Mouse (Mus musculus) liver, postnatal 0 days (tissue): ENCODE data around the gene Izumo2. TPM values are rescaled to one million over a fixed set of nuclear protein-coding genes. Genes with fewer than 3 reads are reported as not detected.

Source experiments
- ATAC-seq: fragments of 200-750 bp; cut with Nextera tagmentation; 2 replicates; pipeline ENCODE4 v1.8.0; 2017; ENCODE audit warnings: mild to moderate bottlenecking, moderate library complexity
- DNase-seq: peaks from one replicate; pipeline ENCODE4 v3.0.0-alpha.2; 2016
- H3K27ac ChIP-seq: fragments of 300-500 bp; sonication (generic); 2 replicates; pipeline ENCODE4 v1.5.1; 2014; ENCODE audit warnings: antibody characterized with exemption, moderate library complexity, mild to moderate bottlenecking, low read depth
- H3K27me3 ChIP-seq: fragments of 300-500 bp; sonication (generic); 2 replicates; pipeline ENCODE4 v1.6.1; 2014; ENCODE audit warnings: low read length, control low read depth, mixed read lengths; ENCODE audit not compliant: insufficient read depth
- H3K36me3 ChIP-seq: fragments of 300-500 bp; sonication (generic); replicated peaks from 2 replicates; pipeline ENCODE4 v1.6.1; 2014; ENCODE audit warnings: mild to moderate bottlenecking, control low read depth, low read length, moderate library complexity, mixed read lengths; ENCODE audit not compliant: insufficient read depth
- H3K4me1 ChIP-seq: fragments of 300-500 bp; sonication (generic); 2 replicates; pipeline ENCODE4 v1.6.1; 2014; ENCODE audit warnings: antibody characterized with exemption, mild to moderate bottlenecking, control low read depth; ENCODE audit not compliant: insufficient read depth
- H3K4me2 ChIP-seq: fragments of 300-500 bp; sonication (generic); 2 replicates; pipeline ENCODE4 v1.6.1; 2014; ENCODE audit warnings: low read depth, mild to moderate bottlenecking, low read length, moderate library complexity, mixed read lengths
- H3K4me3 ChIP-seq: fragments of 300-500 bp; sonication (generic); 2 replicates; pipeline ENCODE4 v1.5.1; 2014; ENCODE audit warnings: low read depth, low read length
- H3K9ac ChIP-seq: fragments of 300-500 bp; sonication (generic); replicated peaks from 2 replicates; pipeline ENCODE4 v1.6.1; 2014; ENCODE audit warnings: mild to moderate bottlenecking, moderate library complexity
- H3K9me3 ChIP-seq: fragments of 300-500 bp; sonication (generic); 2 replicates; pipeline ENCODE4 v1.6.1; 2016; ENCODE audit warnings: mild to moderate bottlenecking, control low read depth, low read length, mixed read lengths
- CTCF ChIP-seq: sonication (generic); IDR thresholded peaks from 2 replicates; pipeline ENCODE4 v1.5.1; 2016; ENCODE audit warnings: antibody characterized with exemption, low read depth
- EP300 ChIP-seq: IDR thresholded peaks from 2 replicates; pipeline ENCODE4 v1.6.1; 2016; ENCODE audit warnings: antibody characterized with exemption, low read depth, mild to moderate bottlenecking
- WGBS: fragments of 180-500 bp; shearing (Covaris S2); extraction: QIAGEN DNeasy Blood & Tissue Kit; methylation state at CpG from one replicate; pipeline ENCODE4 v1.1.7; 2014; ENCODE audit not compliant: insufficient replicate concordance; 5-methylcytosine and 5-hydroxymethylcytosine counted together
- polyA plus RNA-seq: library from polyadenylated mRNA; unstranded; fragments of >200 nt; fragmentation: Nextera tagmentation; extraction: Ambion mirVana; gene quantifications from 2 replicates; pipeline ENCODE4 v1.2.1, GENCODE M21; 2015

Izumo2 gene
- polyA plus RNA-seq = not detected in 2 replicates

GRCm38 (mm10) chr7:44708574-44708973 lies at the start of gene Izumo2:
TSS of gene Izumo2 (plus strand) at chr7:44708742.
- Histone ChIP-seq H3K4me1 (no peaks in the 10 kb centered on the region), H3K36me3 (no peaks in the 10 kb centered on the region), H3K9ac (no peak within 1 kb of the TSS), H3K4me2 (no peak within 1 kb of the TSS), H3K4me3 (no peak within 1 kb of the TSS), H3K27me3 (no peaks in the 10 kb centered on the region), H3K9me3 (no peaks in the 10 kb centered on the region), H3K27ac (no peak within 1 kb of the TSS)
- no peak for DNase-seq
- no peak for TF ChIP-seq CTCF
- no peak for TF ChIP-seq EP300
- 71% methylated on average over 14 of the region's 14 CpGs for WGBS
- ATAC-seq = no peak

DNA sequence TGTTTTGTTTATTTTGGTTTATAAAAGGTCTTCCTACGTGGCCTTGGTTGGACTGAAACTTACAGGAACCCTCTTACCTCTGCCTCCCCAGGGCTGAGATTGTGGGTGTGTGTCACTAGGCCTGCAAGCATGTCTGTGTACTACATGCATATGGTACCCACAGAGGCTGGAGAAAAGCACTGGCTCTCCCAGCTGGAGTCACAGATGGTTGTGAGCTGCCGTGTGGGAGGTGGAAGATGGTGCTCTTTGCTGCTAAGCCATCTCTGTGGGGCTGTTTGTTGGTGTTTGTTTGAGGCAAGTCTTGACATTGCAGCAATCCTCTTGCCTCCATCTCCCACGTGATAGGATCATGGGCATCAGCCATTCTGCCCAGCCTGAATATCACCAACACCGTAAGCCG lies 47.3 kb upstream of the Izumo2 start:
- Histone ChIP-seq H3K9me3 (no peaks in the 10 kb centered on the region), H3K4me3 (no peak overlapping the region), H3K9ac (no peak overlapping the region), H3K36me3 (no peaks in the 10 kb centered on the region), H3K27me3 (no peaks in the 10 kb centered on the region), H3K4me2 (no peak overlapping the region), H3K4me1 (no peaks in the 10 kb centered on the region), H3K27ac (no peak overlapping the region)
- DNase-seq = no peak
- TF ChIP-seq EP300 (no peak), CTCF (no peak)
- WGBS = 72% methylated on average over 5 of the region's 5 CpGs
- ATAC-seq = no peak

DNA sequence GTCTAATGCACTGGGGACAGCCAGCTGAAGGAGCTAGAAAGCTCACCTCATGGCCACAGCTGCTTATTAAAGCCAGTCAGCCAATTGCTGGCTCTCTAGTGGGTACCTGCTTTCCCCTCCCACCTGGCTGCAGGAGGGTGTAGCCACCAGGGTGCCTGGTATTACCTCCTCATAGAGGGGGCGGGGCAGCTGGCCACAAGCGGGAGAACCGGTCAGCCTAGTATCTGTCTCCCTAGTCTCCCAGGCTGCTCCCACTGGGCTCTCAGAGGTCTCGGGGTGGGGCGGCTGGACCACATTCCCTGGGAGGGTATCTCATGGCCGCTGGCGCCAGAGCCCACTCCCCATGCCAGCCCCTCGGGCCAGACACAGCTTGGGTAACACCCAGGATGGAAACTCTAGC lies 46.4 kb upstream of the Izumo2 start:
- H3K27me3 ChIP-seq = no peaks in the 10 kb centered on the region
- no peak overlapping the region for H3K4me2 ChIP-seq
- no peaks in the 10 kb centered on the region for H3K36me3 ChIP-seq
- no peak overlapping the region for H3K27ac ChIP-seq
- no peak for DNase-seq
- H3K9ac ChIP-seq = no peak overlapping the region
- H3K9me3 ChIP-seq = no peaks in the 10 kb centered on the region
- no peaks in the 10 kb centered on the region for H3K4me1 ChIP-seq
- no peak overlapping the region for H3K4me3 ChIP-seq
- TF ChIP-seq CTCF (no peak), EP300 (no peak)
- no peak for ATAC-seq
- WGBS = 14% methylated on average over 8 of the region's 8 CpGs

GRCm38 (mm10) chr7:44662569-44662968 lies 46.0 kb upstream of the Izumo2 start:
- Histone ChIP-seq H3K9me3 (no peaks in the 10 kb centered on the region), H3K36me3 (no peaks in the 10 kb centered on the region), H3K27ac (no peak overlapping the region), H3K4me2 (no peak overlapping the region), H3K4me1 (no peaks in the 10 kb centered on the region), H3K4me3 (no peak overlapping the region), H3K27me3 (no peaks in the 10 kb centered on the region), H3K9ac (no peak overlapping the region)
- 6% methylated on average over 3 of the region's 3 CpGs for WGBS
- no peak for TF ChIP-seq EP300
- TF ChIP-seq CTCF = no peak
- no peak for ATAC-seq
- no peak for DNase-seq

GRCm38 (mm10) chr7:44663546-44663945 lies 45.0 kb upstream of the Izumo2 start:
- H3K9me3 ChIP-seq = no peaks in the 10 kb centered on the region
- H3K36me3 ChIP-seq = no peaks in the 10 kb centered on the region
- no peak overlapping the region for H3K4me2 ChIP-seq
- H3K4me1 ChIP-seq = no peaks in the 10 kb centered on the region
- H3K4me3 ChIP-seq = no peak overlapping the region
- no peak overlapping the region for H3K27ac ChIP-seq
- TF ChIP-seq CTCF (no peak), EP300 (no peak)
- WGBS = 77% methylated on average over 5 of the region's 5 CpGs
- no peak overlapping the region for H3K9ac ChIP-seq
- ATAC-seq (no peak), DNase-seq (no peak)
- no peaks in the 10 kb centered on the region for H3K27me3 ChIP-seq

DNA sequence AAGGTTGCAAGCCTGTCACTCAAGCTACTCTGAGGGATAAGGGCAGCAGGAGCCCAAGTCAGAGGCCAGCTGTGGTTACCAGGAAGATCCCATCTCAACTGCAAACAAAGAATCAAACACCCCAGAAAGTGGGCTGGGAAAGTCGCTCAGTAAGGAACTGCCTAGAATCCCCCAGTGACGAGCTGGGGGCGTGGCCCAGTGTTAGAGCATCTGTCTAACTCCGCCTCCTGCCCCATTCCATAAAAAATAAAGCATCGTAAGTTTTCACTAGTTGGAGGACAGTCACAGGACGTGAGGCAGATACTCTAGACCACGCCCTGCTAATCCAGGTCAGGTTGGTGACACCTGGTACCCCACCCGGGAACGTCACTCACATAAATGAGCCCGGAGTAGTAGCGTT lies 43.8 kb upstream of the Izumo2 start:
- H3K27me3 ChIP-seq = no peaks in the 10 kb centered on the region
- no peak overlapping the region for H3K4me2 ChIP-seq
- ATAC-seq (no peak), DNase-seq (no peak)
- H3K4me3 ChIP-seq = no peak overlapping the region
- TF ChIP-seq CTCF (no peak), EP300 (no peak)
- no peaks in the 10 kb centered on the region for H3K9me3 ChIP-seq
- no peak overlapping the region for H3K27ac ChIP-seq
- no peaks in the 10 kb centered on the region for H3K4me1 ChIP-seq
- WGBS = 41% methylated on average over 11 of the region's 11 CpGs
- H3K36me3 ChIP-seq = no peaks in the 10 kb centered on the region
- H3K9ac ChIP-seq = no peak overlapping the region

DNA sequence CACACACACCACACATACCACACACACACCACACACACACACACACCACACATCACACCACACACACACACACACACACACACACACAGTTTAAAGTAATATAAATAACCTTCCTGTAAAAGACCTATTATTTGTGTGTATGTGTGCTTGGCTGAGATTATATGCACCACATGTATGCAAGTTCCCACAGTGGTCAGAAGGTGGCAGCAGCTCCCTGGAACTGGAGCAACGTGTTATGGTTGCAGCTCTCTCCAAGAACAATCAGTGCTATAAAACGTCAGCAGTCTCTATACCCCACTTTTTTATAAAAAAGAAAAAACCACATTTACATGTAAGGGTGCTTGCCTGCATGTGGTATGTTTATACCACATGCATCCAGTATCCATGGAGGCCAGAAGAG lies 42.1 kb upstream of the Izumo2 start:
- Histone ChIP-seq H3K4me3 (no peak overlapping the region), H3K36me3 (no peaks in the 10 kb centered on the region), H3K27me3 (peaks cover 6% of the 10 kb centered on the region; the same call in 1 of the 2 replicates), H3K27ac (no peak overlapping the region), H3K9ac (no peak overlapping the region), H3K4me1 (peaks cover 5% of the 10 kb centered on the region; the same call in 1 of the 2 replicates), H3K9me3 (no peaks in the 10 kb centered on the region), H3K4me2 (no peak overlapping the region)
- DNase-seq (no peak), ATAC-seq (no peak)
- TF ChIP-seq CTCF (no peak; the same call in 1 of the 2 replicates), EP300 (no peak)
- 65% methylated on average over 2 of the region's 2 CpGs for WGBS
